Mouse (Mus musculus) intestine, embryonic 15.5 days (tissue): Measurements from ENCODE around the gene Hspd1. TPM values are rescaled to one million over a fixed set of nuclear protein-coding genes. Genes with fewer than 3 reads are reported as not detected.

Experiments used
- ATAC-seq: fragments of 200-750 bp; cut with Nextera tagmentation; 2 replicates; pipeline ENCODE4 v1.8.0; 2017; ENCODE audit warnings: moderate TSS enrichment, moderate library complexity
- H3K27ac ChIP-seq: fragments of 300-500 bp; sonication (generic); 2 replicates; pipeline ENCODE4 v1.5.1; 2015; ENCODE audit warnings: mild to moderate bottlenecking, inconsistent platforms
- H3K27me3 ChIP-seq: fragments of 300-500 bp; sonication (generic); replicated peaks from 2 replicates; pipeline ENCODE4 v1.6.1; 2015; ENCODE audit warnings: inconsistent platforms
- H3K36me3 ChIP-seq: fragments of 300-500 bp; sonication (generic); 2 replicates; pipeline ENCODE4 v1.6.1; 2015; ENCODE audit warnings: inconsistent platforms
- H3K4me1 ChIP-seq: fragments of 300-500 bp; sonication (generic); replicated peaks from 2 replicates; pipeline ENCODE4 v1.6.1; 2015; ENCODE audit warnings: inconsistent platforms
- H3K4me2 ChIP-seq: fragments of 300-500 bp; sonication (generic); replicated peaks from 2 replicates; pipeline ENCODE4 v1.6.1; 2015; ENCODE audit warnings: mild to moderate bottlenecking, inconsistent platforms
- H3K4me3 ChIP-seq: fragments of 300-500 bp; sonication (generic); replicated peaks from 2 replicates; pipeline ENCODE4 v1.5.1; 2015; ENCODE audit warnings: inconsistent platforms
- H3K9ac ChIP-seq: fragments of 300-500 bp; sonication (generic); 2 replicates; pipeline ENCODE4 v1.6.1; 2015; ENCODE audit warnings: inconsistent platforms
- H3K9me3 ChIP-seq: fragments of 300-500 bp; sonication (generic); 2 replicates; pipeline ENCODE4 v1.6.1; 2016; ENCODE audit warnings: inconsistent platforms
- WGBS: fragments of 180-500 bp; shearing (Covaris S2); methylation state at CpG from one replicate; pipeline ENCODE4 v1.1.7; 2015; 5-methylcytosine and 5-hydroxymethylcytosine counted together
- polyA plus RNA-seq: library from polyadenylated mRNA; unstranded; fragments of >200 nt; fragmentation: Nextera tagmentation; extraction: Ambion mirVana; gene quantifications from 2 replicates; pipeline ENCODE4 v1.2.1, GENCODE M21; 2015

The Hspd1 gene
- polyA plus RNA-seq, 1 experiment from 2014 or later: 739 TPM

DNA sequence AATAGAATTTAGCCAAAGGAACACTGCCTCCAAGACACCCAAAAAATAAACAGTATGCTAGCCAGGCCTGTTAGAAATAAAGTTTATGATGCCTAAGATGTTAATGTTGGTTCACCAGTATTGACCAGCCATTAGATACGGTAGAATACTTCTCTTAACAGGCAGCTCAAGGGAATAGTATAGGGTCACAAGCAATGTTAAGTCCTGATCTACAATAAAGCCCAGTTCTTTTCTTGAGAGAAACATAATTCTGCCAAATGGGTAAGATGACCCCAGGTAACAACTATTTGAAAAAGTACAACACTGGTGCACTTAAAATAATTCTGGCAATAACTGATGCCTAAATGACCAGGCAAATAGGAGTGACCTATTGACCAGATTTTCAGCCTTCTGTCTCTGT is 60.1 kb downstream of the Hspd1 start:
- H3K27me3 ChIP-seq: no peaks in the 10 kb centered on the region
- WGBS: 94% methylated on average over 1 of the region's 1 CpGs
- no peak overlapping the region for H3K27ac ChIP-seq
- no peaks in the 10 kb centered on the region for H3K4me1 ChIP-seq
- no peaks in the 10 kb centered on the region for H3K9me3 ChIP-seq
- H3K4me3 ChIP-seq: no peak overlapping the region
- no peaks in the 10 kb centered on the region for H3K36me3 ChIP-seq
- peak overlapping the region; percentile 62 for H3K4me2 ChIP-seq
- ATAC-seq: no peak
- H3K9ac ChIP-seq: no peak overlapping the region

Other genes starting within 250 kb of the Hspd1 start
- 7.4 and 8.5 TPM in 2 replicates for gene Ankrd44, start 161.9 kb downstream of the Hspd1 start, polyA plus RNA-seq
- gene Sf3b1, start 60.8 kb downstream of the Hspd1 start, polyA plus RNA-seq: 269 and 327 TPM in 2 replicates
- 16.7 and 17.8 TPM in 2 replicates for gene Coq10b, start 35.5 kb downstream of the Hspd1 start, polyA plus RNA-seq
- 753 and 881 TPM in 2 replicates for gene Hspe1, start 111 bp downstream of the Hspd1 start, polyA plus RNA-seq
- gene Mob4, start 43.0 kb upstream of the Hspd1 start, polyA plus RNA-seq: 143 and 152 TPM in 2 replicates
- 8.5 and 9.8 TPM in 2 replicates for gene Rftn2, start 138.5 kb upstream of the Hspd1 start, polyA plus RNA-seq
- gene Mars2, start 148.9 kb upstream of the Hspd1 start, polyA plus RNA-seq: 5.2 and 5.3 TPM in 2 replicates